Mouse (Mus musculus) embryonic facial prominence, embryonic 14.5 days (tissue): ENCODE results near the gene Baz2a. TPM values are rescaled to one million over a fixed set of nuclear protein-coding genes. Genes with fewer than 3 reads are reported as not detected.

Experiments used
- ATAC-seq: fragments of 200-750 bp; cut with Nextera tagmentation; 2 replicates; pipeline ENCODE4 v1.8.0; 2017; ENCODE audit warnings: low read depth, moderate number of reproducible peaks, moderate TSS enrichment
- DNase-seq: peaks from one replicate; pipeline ENCODE4 v3.0.0-alpha.2; 2015; ENCODE audit warnings: low spot score
- H3K27ac ChIP-seq: fragments of 300-500 bp; sonication (generic); replicated peaks from 2 replicates; pipeline ENCODE4 v1.5.1; 2014; ENCODE audit warnings: low read depth, mild to moderate bottlenecking, low read length, moderate library complexity
- H3K27me3 ChIP-seq: fragments of 300-500 bp; sonication (generic); replicated peaks from 2 replicates; pipeline ENCODE4 v1.6.1; 2014; ENCODE audit warnings: low read length; ENCODE audit not compliant: control insufficient read depth, insufficient read depth
- H3K36me3 ChIP-seq: fragments of 300-500 bp; sonication (generic); 2 replicates; pipeline ENCODE4 v1.6.1; 2014; ENCODE audit warnings: low read length, mixed read lengths; ENCODE audit not compliant: control insufficient read depth, insufficient read depth
- H3K4me1 ChIP-seq: fragments of 300-500 bp; sonication (generic); 2 replicates; pipeline ENCODE4 v1.6.1; 2014; ENCODE audit warnings: antibody characterized with exemption, low read length; ENCODE audit not compliant: control insufficient read depth, insufficient read depth
- H3K4me2 ChIP-seq: fragments of 300-500 bp; sonication (generic); 2 replicates; pipeline ENCODE4 v1.6.1; 2014; ENCODE audit warnings: low read depth, mild to moderate bottlenecking, low read length, moderate library complexity, mixed read lengths
- H3K4me3 ChIP-seq: fragments of 300-500 bp; sonication (generic); 2 replicates; pipeline ENCODE4 v1.5.1; 2014; ENCODE audit warnings: low read depth, mild to moderate bottlenecking, low read length
- H3K9ac ChIP-seq: fragments of 300-500 bp; sonication (generic); 2 replicates; pipeline ENCODE4 v1.6.1; 2014; ENCODE audit warnings: low read depth, mild to moderate bottlenecking, low read length, moderate library complexity, mixed read lengths
- H3K9me3 ChIP-seq: fragments of 300-500 bp; sonication (generic); 2 replicates; pipeline ENCODE4 v1.6.1; 2016; ENCODE audit warnings: low read length; ENCODE audit not compliant: control insufficient read depth
- WGBS: fragments of 180-500 bp; shearing (Covaris S2); extraction: QIAGEN DNeasy Blood & Tissue Kit; methylation state at CpG from one replicate; pipeline ENCODE4 v1.1.7; 2014; 5-methylcytosine and 5-hydroxymethylcytosine counted together
- polyA plus RNA-seq: library from polyadenylated mRNA; unstranded; fragments of >200 nt; fragmentation: Nextera tagmentation; extraction: Ambion mirVana; gene quantifications from 2 replicates; pipeline ENCODE4 v1.2.1, GENCODE M21; 2014

Baz2a gene
- polyA plus RNA-seq, 1 experiment from 2014 or later, result 18.8 TPM

DNA sequence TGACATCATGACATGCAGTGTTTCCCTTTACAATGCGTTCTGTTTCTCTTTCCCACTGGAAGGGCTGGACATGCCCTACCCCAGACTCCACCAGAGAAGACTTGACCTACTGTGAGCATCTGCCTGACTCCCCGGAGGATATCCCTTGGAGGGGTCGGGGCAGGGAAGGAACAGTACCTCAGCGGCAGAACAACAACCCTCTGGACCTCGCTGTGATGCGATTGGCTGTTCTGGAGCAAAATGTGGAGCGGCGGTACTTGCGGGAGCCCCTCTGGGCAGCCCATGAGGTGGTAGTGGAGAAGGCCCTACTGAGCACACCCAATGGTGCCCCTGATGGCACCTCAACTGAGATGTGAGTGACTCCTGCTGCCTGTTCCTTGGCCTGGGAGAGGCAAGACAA is 33.5 kb downstream of the Baz2a start:
- no peaks in the 10 kb centered on the region for H3K4me1 ChIP-seq
- 93% methylated on average over 9 of the region's 9 CpGs for WGBS
- H3K27me3 ChIP-seq, result no peaks in the 10 kb centered on the region
- H3K4me3 ChIP-seq, result no peak overlapping the region
- no peak overlapping the region for H3K27ac ChIP-seq
- H3K4me2 ChIP-seq, result no peak overlapping the region
- ATAC-seq (no peak), DNase-seq (no peak)
- H3K36me3 ChIP-seq, result peaks cover 92% of the 10 kb centered on the region
- no peak overlapping the region for H3K9ac ChIP-seq
- H3K9me3 ChIP-seq, result no peaks in the 10 kb centered on the region

DNA sequence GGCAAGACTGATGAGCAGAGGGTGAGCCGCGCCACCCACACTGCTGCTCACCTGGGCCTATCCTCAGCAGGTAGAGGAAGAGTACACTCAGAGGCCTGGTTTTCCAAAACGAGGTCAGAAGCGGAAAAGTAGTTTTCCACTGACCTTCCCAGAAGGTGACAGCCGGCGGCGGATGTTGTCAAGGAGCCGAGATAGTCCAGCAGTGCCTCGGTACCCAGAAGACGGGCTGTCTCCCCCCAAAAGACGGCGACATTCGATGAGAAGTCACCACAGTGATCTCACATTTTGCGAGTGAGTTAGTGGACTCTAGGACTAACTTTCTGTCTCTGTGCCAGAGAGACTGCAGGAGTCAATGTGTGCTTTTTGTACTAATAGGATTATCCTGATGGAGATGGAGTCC is 34.6 kb downstream of the Baz2a start:
- no peaks in the 10 kb centered on the region for H3K9me3 ChIP-seq
- H3K36me3 ChIP-seq, result peaks cover 91% of the 10 kb centered on the region
- H3K4me2 ChIP-seq, result no peak overlapping the region
- ATAC-seq (no peak), DNase-seq (no peak)
- H3K27ac ChIP-seq, result no peak overlapping the region
- no peaks in the 10 kb centered on the region for H3K4me1 ChIP-seq
- no peaks in the 10 kb centered on the region for H3K27me3 ChIP-seq
- H3K4me3 ChIP-seq, result no peak overlapping the region
- no peak overlapping the region for H3K9ac ChIP-seq
- WGBS, result 93% methylated on average over 14 of the region's 14 CpGs

GRCm38 (mm10) chr10:128127497-128127896 is 36.1 kb downstream of the Baz2a start:
- Histone ChIP-seq H3K27me3 (no peaks in the 10 kb centered on the region), H3K36me3 (peaks cover 91% of the 10 kb centered on the region), H3K4me2 (no peak overlapping the region), H3K4me1 (no peaks in the 10 kb centered on the region), H3K27ac (no peak overlapping the region; the same call in 1 of the 2 replicates), H3K9ac (no peak overlapping the region), H3K4me3 (no peak overlapping the region), H3K9me3 (no peaks in the 10 kb centered on the region)
- 74% methylated on average over 5 of the region's 5 CpGs for WGBS
- ATAC-seq, result no peak
- DNase-seq, result no peak

GRCm38 (mm10) chr10:128128143-128128542 is 36.8 kb downstream of the Baz2a start:
- H3K4me1 ChIP-seq, result no peaks in the 10 kb centered on the region
- DNase-seq (no peak), ATAC-seq (no peak)
- H3K4me3 ChIP-seq, result no peak overlapping the region
- no peak overlapping the region for H3K4me2 ChIP-seq
- H3K9me3 ChIP-seq, result no peaks in the 10 kb centered on the region
- H3K27ac ChIP-seq, result no peak overlapping the region
- WGBS, result 89% methylated on average over 8 of the region's 8 CpGs
- no peak overlapping the region; the same call in 1 of the 2 replicates for H3K9ac ChIP-seq
- no peaks in the 10 kb centered on the region for H3K27me3 ChIP-seq
- peaks cover 91% of the 10 kb centered on the region for H3K36me3 ChIP-seq

DNA sequence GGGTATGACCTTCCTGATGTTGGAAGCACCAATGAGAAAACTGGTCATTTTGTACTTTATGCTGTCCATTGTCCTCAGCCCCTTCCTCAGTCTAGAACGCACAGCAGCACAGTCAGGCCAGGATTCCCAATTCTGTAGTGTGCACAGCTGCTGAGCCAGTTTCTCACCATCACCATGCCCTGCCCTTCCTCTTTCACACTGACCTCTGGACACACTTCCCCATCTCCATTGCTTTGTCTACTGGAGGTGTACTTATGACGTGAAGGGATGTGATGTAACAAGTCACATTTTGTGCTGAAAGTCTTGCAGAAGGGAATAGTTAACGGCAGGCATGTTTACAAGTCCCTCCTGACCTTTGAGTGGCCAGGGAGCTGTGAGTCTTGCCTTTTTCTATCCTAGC is 39.9 kb downstream of the Baz2a start:
- no peak overlapping the region for H3K4me2 ChIP-seq
- ATAC-seq (no peak), DNase-seq (no peak)
- no peaks in the 10 kb centered on the region for H3K4me1 ChIP-seq
- H3K4me3 ChIP-seq, result no peak overlapping the region
- no peaks in the 10 kb centered on the region for H3K27me3 ChIP-seq
- WGBS, result 69% methylated on average over 3 of the region's 3 CpGs
- peaks cover 86% of the 10 kb centered on the region for H3K36me3 ChIP-seq
- no peak overlapping the region for H3K9ac ChIP-seq
- H3K27ac ChIP-seq, result no peak overlapping the region
- H3K9me3 ChIP-seq, result no peaks in the 10 kb centered on the region

- H3K9ac ChIP-seq, result no peak overlapping the region
- no peak overlapping the region for H3K4me3 ChIP-seq
- ATAC-seq (no peak), DNase-seq (no peak)
- peaks cover 86% of the 10 kb centered on the region for H3K36me3 ChIP-seq
- H3K27ac ChIP-seq, result no peak overlapping the region
- H3K27me3 ChIP-seq, result no peaks in the 10 kb centered on the region
- H3K9me3 ChIP-seq, result no peaks in the 10 kb centered on the region
- H3K4me1 ChIP-seq, result no peaks in the 10 kb centered on the region
- no peak overlapping the region for H3K4me2 ChIP-seq
These were observed 40.4 kb downstream of the Baz2a start for GRCm38 (mm10) chr10:128131812-128132211.

DNA sequence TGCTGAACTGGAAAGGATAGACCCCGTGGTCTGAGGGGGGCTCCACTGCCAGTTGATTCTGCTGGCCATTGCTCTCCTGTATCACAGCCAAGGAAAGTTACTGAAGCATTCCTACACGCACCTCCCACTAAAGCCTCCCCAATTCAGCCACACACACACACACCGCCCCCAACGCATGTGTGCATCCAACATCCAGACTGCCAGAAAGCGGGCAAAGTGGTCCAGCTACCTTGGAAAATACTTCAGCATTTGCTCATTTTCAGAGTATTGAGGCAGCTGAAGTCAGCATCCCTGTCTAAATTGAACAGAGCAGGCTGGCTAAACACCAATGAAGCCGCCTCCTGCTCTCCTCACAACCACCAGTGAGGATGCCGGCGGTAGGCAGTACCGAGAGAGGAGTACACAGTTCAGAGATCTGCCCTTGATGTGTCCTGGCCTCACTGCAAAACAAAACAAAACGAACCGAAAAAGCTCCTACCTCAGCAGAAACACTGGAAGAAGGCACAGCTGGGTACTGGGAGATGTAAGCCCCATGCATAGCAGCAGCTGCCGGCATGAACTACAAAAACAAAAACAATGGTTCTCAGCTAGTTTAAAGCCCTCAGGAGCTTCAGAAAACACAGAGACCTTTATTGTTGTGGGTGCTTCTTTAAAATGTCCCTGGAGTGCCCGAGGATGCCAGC is 42.4 kb downstream of the Baz2a start:
- DNase-seq (no peak), ATAC-seq (no peak)
- Histone ChIP-seq H3K27me3 (no peaks in the 10 kb centered on the region), H3K27ac (no peak overlapping the region), H3K4me3 (no peak overlapping the region), H3K9ac (no peak overlapping the region), H3K4me1 (no peaks in the 10 kb centered on the region), H3K36me3 (peaks cover 88% of the 10 kb centered on the region), H3K9me3 (no peaks in the 10 kb centered on the region), H3K4me2 (no peak overlapping the region)
- WGBS, result 46% methylated on average over 13 of the region's 13 CpGs

GRCm38 (mm10) chr10:128135374-128135773 is 44.0 kb downstream of the Baz2a start:
- 90% methylated on average over 6 of the region's 6 CpGs for WGBS
- DNase-seq (no peak), ATAC-seq (no peak)
- H3K27ac ChIP-seq, result no peak overlapping the region
- H3K27me3 ChIP-seq, result no peaks in the 10 kb centered on the region
- no peak overlapping the region for H3K4me3 ChIP-seq
- no peaks in the 10 kb centered on the region for H3K4me1 ChIP-seq
- no peak overlapping the region for H3K9ac ChIP-seq
- H3K36me3 ChIP-seq, result peaks cover 91% of the 10 kb centered on the region
- no peak overlapping the region for H3K4me2 ChIP-seq
- H3K9me3 ChIP-seq, result no peaks in the 10 kb centered on the region

DNA sequence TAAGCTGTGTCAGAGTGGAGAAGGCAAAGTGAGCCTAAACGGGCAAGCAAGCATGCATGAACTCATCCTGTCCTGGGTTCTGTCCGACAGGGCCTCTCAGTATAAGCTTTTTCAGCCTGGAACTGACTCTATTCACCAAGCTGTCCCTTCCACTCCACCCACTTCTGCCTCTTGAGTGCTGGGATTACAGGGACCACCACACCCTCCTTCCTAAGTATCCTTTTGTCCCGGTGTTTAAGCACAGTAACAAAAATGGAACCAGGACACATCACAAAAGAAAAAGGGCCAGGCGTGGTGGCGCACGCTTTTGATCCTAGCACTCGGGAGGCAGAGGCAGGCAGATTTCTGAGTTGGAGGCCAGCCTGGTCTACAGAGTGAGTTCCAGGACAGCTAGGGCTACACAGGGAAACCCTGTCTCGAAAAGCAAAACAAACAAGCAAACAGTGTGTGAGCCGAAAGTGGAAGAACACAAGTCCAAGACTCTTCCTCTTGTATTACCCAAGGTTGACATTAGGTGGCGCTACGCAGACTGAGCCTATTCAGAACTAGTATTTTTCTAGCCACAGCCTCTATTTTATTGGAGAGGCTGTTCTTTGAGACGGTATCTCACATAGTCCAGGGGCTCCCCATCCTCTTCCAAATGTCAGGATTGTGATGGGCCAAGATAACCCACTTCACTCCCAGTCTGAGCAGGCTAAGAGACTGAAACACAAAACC is 49.0 kb downstream of the Baz2a start:
- Histone ChIP-seq H3K4me1 (no peaks in the 10 kb centered on the region), H3K4me3 (no peak overlapping the region), H3K4me2 (no peak overlapping the region), H3K27me3 (no peaks in the 10 kb centered on the region), H3K36me3 (peaks cover 91% of the 10 kb centered on the region), H3K9me3 (no peaks in the 10 kb centered on the region), H3K9ac (no peak overlapping the region), H3K27ac (no peak overlapping the region)
- peak; percentile 56 for DNase-seq
- 75% methylated on average over 12 of the region's 12 CpGs for WGBS
- no peak for ATAC-seq
